Mouse (Mus musculus): ENCODE measurements around the gene Alk.

- no peak for TF ChIP-seq POLR2A (IDR thresholded peaks at IDR 0.05; ENCODE audit: extremely low read depth, insufficient read depth, low read length)
- TF ChIP-seq CTCF (IDR thresholded peaks at IDR 0.05; ENCODE audit: low read depth, low read length) = no peak
These were observed 3.6 kb downstream of the Alk start for GRCm38 (mm10) chr17:72600806-72601205.
